Mouse (Mus musculus) left cerebral cortex, postnatal 14 days (tissue): Measurements from ENCODE around the gene Ccsap. TPM values are rescaled to one million over a fixed set of nuclear protein-coding genes. Genes with fewer than 3 reads are reported as not detected.
A peak's percentile ranks its signal among the peaks of the same experiment; 100 is the strongest.

ENCODE experiments used
- DNase-seq, 2 experiments: peaks; one replicate each; pipeline ENCODE4 v3.0.0; 2021 to 2022; ENCODE audit warnings: low spot score in 2 of 2, mixed read lengths in 1 of 2
- intact Hi-C: fragments of 180-260 bp; cut with DNase I; formaldehyde crosslinking; loops from one replicate; pipeline ENCODE4 v1.15.1; 2025
- total RNA-seq, 2 experiments: library from RNA; stranded (reverse); gene quantifications; 2 replicates each; pipeline ENCODE4 v1.2.3; 2021

The Ccsap gene
- total RNA-seq, 2 experiments from 2014 or later: 69.8 to 73.6 TPM

GRCm38 (mm10) chr8:123883094-123883493 is 23.1 kb upstream of the Ccsap start:
- intact Hi-C loops: loop anchor here (5.0 kb wide), 1 partner anchor 41 kb away; no protein-coding TSS in a partner anchor
- no peak for DNase-seq

- intact Hi-C loops: loop anchor here (5.0 kb wide), 1 partner anchor 40 kb away; no protein-coding TSS in a partner anchor
- no peak for DNase-seq
Measured at GRCm38 (mm10) chr8:123882412-123882811, 22.4 kb upstream of the Ccsap start.

- intact Hi-C loops: loop anchor here (5.0 kb wide), 1 partner anchor 39 kb away; no protein-coding TSS in a partner anchor
- no peak for DNase-seq
Measured at GRCm38 (mm10) chr8:123880821-123881350, 20.9 kb upstream of the Ccsap start.

- peak; percentile 90 to 97 for DNase-seq
- intact Hi-C loops: loop anchor here (5.0 kb wide), 1 partner anchor 38 kb away; no protein-coding TSS in a partner anchor
Measured at GRCm38 (mm10) chr8:123880271-123880670, 20.3 kb upstream of the Ccsap start.

- intact Hi-C loops: no loop called here
- no peak for DNase-seq
Measured at GRCm38 (mm10) chr8:123877865-123878264, 17.9 kb upstream of the Ccsap start.

GRCm38 (mm10) chr8:123874324-123874723 is 14.3 kb upstream of the Ccsap start:
- intact Hi-C loops: no loop called here
- DNase-seq: peak; percentile 65 to 75

GRCm38 (mm10) chr8:123873364-123873763 is 13.4 kb upstream of the Ccsap start:
- no peak for DNase-seq
- intact Hi-C loops: no loop called here

GRCm38 (mm10) chr8:123872048-123872447 is 12.0 kb upstream of the Ccsap start:
- no peak for DNase-seq
- intact Hi-C loops: no loop called here

- intact Hi-C loops: no loop called here
Measured at GRCm38 (mm10) chr8:123866971-123867370, 7.0 kb upstream of the Ccsap start.

GRCm38 (mm10) chr8:123865786-123866185 is 5.8 kb upstream of the Ccsap start:
- no peak for DNase-seq
- intact Hi-C loops: no loop called here

More at GRCm38 (mm10) chr8:123866971-123867370, 7.0 kb upstream of the Ccsap start:
- no peak for DNase-seq

GRCm38 (mm10) chr8:123860386-123860785 is 377 bp upstream of the Ccsap start:
- intact Hi-C loops: no loop called here
- no peak for DNase-seq

GRCm38 (mm10) chr8:123858941-123859647 is 915 bp downstream of the Ccsap start:
- DNase-seq: peak; percentile 90 to 92
- intact Hi-C loops: loop anchor here (5.0 kb wide), 1 partner anchor 33 kb away; the partner anchor contains the start of gene Acta1

- DNase-seq: no peak
- intact Hi-C loops: loop anchor here (5.0 kb wide), 1 partner anchor 34 kb away; the partner anchor contains the start of gene Acta1
Measured at GRCm38 (mm10) chr8:123858574-123858940, 1.5 kb downstream of the Ccsap start.

- intact Hi-C loops: loop anchor here (5.0 kb wide), 1 partner anchor 35 kb away; the partner anchor contains the start of gene Acta1
- DNase-seq: no peak
Measured at GRCm38 (mm10) chr8:123857361-123857760, 2.6 kb downstream of the Ccsap start.

- intact Hi-C loops: loop anchor here (5.0 kb wide), 1 partner anchor 37 kb away; the partner anchor contains the start of gene Acta1
- DNase-seq: no peak
Measured at GRCm38 (mm10) chr8:123854733-123855475, 5.1 kb downstream of the Ccsap start.

GRCm38 (mm10) chr8:123854252-123854651 is 5.8 kb downstream of the Ccsap start:
- intact Hi-C loops: no loop called here

GRCm38 (mm10) chr8:123851590-123851989 is 8.4 kb downstream of the Ccsap start:
- no peak for DNase-seq
- intact Hi-C loops: no loop called here

More at GRCm38 (mm10) chr8:123854252-123854651, 5.8 kb downstream of the Ccsap start:
- DNase-seq: no peak

GRCm38 (mm10) chr8:123849352-123849751 is 10.7 kb downstream of the Ccsap start:
- intact Hi-C loops: no loop called here
- DNase-seq: no peak

- intact Hi-C loops: no loop called here
- no peak for DNase-seq
Measured at GRCm38 (mm10) chr8:123847546-123847945, 12.5 kb downstream of the Ccsap start.

- peak; percentile 59 to 81 for DNase-seq
- intact Hi-C loops: no loop called here
Measured at GRCm38 (mm10) chr8:123846509-123846908, 13.5 kb downstream of the Ccsap start.
